Mouse (Mus musculus) gastrocnemius, postnatal 36 days (tissue): ENCODE results near the gene Kcng4. TPM values are rescaled to one million over a fixed set of nuclear protein-coding genes. Genes with fewer than 3 reads are reported as not detected.

Experiments used
- DNase-seq, 2 experiments: peaks; one replicate each; pipeline ENCODE4 v3.0.0; 2022
- intact Hi-C: fragments of 180-260 bp; cut with DNase I; formaldehyde crosslinking; loops from one replicate; pipeline ENCODE4 v1.15.1; 2025
- total RNA-seq, 2 experiments: library from RNA; stranded (reverse); gene quantifications; 2 replicates each; pipeline ENCODE4 v1.2.3; 2021

Kcng4 gene
- total RNA-seq, 2 experiments from 2014 or later: 12.6 to 26.2 TPM

DNA sequence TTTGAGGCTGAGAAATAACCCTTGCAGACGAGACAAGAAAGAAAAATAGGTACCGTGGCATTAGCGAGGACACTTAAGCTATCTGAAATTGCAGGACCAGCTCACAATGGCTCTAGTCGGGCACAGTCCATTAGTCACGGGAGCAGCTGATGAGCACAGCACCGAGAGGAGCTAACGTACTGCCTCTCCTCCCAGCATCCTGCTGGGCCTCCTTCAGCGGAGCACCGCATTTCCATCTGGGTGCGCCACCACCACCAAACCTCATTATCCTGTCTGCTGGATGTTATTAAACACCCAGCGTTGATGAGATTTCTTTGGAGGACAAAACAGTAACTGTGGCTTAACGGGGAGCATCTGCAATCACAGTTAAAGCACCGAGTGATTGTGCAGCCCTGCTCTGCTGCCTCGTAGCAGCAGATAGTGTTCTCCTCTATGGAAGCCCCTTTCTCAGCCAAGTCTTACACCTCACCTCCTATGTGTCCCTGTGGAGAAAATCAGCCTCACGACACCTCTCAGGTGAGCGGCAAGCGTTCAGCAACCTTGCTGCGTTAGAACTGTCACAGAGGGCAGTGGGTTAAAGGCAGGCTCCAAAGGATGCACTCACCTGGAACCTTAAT, 9.6 kb upstream of the Kcng4 start:
- intact Hi-C loops: no loop called here
- no peak for DNase-seq

DNA sequence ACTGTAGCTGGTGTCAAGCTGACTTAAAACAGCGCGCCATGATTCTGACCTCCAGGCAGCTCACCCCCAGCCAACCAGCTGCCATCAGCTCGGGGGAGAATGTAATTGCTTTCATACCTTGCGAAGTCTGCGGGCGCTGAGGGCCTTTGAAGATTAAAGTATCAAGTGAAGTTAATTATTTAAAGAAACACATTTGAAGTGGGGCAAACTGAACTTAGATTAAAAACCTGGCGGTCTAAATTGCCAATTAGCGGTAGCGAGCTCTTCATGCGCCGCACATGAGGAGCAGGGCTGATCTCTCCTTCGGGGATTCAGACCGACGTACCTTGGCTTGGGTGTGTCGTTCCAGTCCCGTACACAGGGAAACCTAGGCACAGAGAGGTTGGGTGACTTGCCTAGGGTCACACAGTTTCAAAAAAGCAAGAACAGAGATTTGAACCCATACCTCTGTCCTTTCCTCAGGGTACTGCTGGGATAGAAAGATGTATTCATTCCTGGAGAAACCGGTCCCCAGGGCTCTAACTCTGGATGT, 9.0 kb upstream of the Kcng4 start:
- intact Hi-C loops: no loop called here
- DNase-seq: no peak

DNA sequence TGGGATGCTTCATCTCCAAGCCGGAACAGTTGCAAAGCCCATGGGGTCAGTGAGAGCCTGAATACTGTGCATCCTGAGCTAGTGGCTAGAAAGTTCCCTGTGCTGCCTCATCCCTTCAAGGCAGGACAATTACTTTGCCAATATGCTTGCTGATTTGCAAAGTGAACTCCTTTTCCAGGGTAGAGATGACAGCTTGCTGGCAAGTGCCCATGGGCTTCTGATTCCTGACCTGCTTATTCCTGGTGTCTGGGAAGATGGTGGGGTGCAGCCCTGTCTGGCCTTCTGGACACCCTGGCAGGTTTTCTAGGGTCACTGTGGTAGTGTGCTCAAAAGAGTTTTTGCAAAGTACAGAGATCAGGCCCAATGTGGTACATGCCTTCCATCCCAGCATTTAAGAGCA, 7.5 kb upstream of the Kcng4 start:
- intact Hi-C loops: no loop called here
- no peak for DNase-seq

DNA sequence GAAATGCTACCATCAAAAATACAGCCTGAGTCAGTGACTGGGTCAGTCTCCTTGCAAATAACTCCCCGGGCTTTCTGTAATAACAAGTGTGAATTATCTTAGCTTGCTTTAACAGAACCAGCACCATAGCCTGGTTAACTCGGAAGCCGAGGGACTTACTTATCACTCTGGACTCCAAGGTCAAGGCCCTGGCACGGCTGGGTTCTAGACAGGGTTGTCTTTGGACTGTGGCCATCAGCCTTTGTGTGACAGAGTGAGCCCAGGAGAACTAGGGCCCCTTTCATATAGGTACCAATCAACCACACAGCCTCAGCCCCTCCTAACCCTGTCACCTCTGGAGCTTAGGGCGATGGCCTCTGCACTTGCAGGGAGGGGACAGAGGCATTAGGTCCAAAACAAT, 5.6 kb upstream of the Kcng4 start:
- DNase-seq: no peak
- intact Hi-C loops: no loop called here

DNA sequence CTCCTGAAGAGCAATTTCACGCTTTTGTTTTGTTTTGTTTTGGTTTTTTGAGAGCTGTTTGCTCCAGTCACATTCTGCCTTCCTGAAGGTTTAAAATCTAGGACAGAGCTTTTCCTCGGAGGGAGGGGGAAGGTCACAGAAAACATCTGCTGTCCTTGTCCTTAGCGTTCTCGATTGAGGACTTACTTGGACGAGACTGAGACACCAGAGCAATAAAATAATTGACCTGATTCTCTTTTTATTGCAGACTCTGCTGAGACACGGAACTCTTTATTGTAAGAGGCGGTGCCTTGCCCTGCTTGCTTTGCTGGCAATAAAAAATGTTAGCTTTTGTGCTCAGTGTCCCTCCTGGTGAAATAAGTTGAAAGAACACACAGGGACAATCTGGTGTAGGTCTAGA, 4.3 kb upstream of the Kcng4 start:
- intact Hi-C loops: no loop called here
- DNase-seq: no peak

DNA sequence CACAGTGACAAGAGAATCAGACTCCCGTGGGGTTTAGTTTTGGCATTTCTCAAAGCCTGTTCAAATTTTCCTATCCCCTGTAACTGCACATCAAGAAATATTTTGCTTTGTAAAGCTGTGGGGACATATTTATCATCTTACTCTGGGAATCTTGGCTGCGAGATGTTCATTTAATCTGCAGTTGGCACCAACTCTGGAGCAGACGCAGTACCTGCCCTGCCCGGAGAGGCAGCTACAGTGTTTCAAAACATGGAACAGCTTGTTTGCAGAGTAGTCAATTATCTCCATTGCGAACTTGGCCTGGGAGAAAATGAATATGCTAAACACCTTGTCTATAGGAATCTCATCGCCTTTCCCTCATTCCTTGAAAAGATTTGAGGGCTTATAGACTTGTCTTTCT, 2.8 kb upstream of the Kcng4 start:
- intact Hi-C loops: no loop called here

DNA sequence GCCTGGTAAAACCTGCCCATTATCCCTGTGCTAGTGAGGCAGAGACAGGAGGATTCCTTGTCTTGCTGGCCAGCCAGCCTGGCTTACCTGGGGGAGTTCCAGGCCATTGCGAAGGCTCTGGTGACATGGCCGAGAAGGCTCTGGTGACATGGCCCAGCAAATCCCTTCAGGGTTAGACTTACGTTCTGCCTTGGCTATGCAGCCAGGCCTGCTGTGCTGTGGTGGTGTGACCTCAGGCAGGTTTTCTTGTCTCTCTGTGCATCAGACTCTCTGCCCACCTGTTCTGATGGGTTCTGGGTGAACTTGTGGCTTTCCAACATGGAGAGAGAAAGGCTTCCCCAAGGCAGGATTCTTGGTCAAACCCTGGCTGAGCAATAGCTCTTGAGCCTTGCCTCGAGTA, 1.9 kb upstream of the Kcng4 start:
- intact Hi-C loops: no loop called here

More for the DNA sequence above, 2.8 kb upstream of the Kcng4 start:
- DNase-seq: no peak

DNA sequence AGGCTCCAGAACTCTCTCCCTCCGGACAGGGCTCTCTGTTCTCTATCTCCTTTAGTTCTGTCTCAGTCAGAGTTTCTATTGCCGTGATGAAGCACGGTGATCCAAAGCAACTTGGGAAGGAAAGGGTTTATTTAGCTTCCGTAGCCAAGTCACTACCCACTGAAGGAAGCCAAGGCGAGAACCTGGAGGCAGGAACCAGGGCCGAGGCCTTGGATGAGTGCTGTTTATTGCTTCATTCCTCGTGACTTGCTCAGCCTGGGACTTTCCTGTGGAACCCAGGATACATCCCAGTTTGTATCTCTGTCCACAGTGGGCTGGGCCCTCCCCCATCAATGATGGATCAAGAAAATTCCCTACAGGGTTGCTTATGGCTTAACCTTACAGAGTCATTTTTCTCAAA, 1.3 kb upstream of the Kcng4 start:
- no peak for DNase-seq

More for the DNA sequence above, 1.9 kb upstream of the Kcng4 start:
- no peak for DNase-seq

DNA sequence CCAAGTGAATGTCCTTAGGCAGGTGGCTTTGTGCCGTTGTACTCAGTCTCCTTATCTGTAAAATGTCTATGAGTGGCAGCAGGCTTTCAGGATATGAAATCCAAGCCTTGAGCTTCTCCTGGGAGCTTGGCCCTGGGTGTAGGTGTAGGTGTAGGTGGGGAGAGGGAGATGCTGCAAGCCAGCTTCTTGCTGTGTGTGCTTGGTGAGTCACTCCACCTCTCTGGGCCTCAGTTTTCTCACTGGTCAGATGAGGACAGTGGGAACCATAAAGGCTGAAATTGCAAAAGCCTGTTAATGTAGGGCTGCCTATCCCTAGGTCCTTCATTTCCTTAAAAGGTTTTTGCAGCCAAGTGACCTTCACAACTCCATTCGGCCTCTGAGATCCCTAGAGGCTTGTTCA, 478 bp upstream of the Kcng4 start:
- DNase-seq: no peak
- intact Hi-C loops: no loop called here

More for the DNA sequence above, 1.3 kb upstream of the Kcng4 start:
- intact Hi-C loops: no loop called here

DNA sequence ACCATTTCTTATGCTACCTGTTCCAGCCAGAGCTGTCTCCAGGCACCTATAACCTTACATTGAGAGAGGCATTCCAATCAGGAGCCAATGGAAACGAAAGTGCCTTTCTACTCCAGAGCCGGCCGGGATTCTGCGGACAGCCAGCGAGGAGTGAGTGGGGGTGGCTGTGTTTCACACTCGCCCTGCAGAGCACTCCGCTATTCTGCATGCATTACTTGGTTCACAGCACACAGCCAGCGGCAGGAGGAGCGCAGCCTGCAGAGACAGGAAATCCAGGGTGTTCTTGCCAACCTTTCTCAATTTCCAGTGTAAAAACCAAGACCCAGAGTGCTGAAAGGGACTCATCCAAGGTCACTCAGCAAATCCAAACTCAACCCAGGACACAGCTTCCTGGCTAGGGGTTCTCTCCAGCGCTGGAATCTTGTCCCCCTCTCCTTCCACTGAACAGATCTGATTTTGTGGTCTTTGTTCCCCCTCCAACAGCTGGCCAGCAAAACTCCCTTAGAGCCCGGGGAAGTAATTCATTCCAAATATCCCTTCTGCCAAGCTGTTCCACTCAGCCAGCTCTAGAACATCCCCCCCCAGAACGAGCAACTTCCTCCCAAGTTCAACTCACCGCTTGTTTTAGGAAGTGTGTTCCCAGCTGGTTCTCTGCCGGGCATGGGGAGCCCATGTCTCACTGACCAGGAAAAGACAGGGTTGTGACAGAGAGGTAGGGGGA, 704 bp downstream of the Kcng4 start:
- intact Hi-C loops: no loop called here
- no peak for DNase-seq

DNA sequence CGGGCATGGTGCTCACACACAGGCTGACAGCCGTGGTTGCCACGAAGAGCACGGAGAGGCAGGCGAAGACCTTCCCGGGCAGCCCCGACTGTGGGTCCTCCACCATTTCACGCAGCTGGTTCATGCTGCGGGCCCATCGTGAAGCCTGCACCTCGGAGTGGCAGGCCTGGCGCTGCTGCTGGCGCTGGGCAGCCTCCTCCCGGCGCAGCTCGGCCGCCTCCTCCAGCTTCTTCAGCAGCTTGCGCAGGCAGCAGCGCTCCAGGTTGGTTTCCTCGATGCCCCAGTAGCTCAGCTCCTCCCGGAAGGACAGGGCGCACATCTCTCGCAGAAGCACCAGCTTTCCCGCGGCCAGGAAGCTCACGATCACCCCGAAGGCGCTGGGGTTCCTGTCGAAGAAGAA, 2.6 kb downstream of the Kcng4 start:
- intact Hi-C loops: no loop called here
- no peak for DNase-seq

DNA sequence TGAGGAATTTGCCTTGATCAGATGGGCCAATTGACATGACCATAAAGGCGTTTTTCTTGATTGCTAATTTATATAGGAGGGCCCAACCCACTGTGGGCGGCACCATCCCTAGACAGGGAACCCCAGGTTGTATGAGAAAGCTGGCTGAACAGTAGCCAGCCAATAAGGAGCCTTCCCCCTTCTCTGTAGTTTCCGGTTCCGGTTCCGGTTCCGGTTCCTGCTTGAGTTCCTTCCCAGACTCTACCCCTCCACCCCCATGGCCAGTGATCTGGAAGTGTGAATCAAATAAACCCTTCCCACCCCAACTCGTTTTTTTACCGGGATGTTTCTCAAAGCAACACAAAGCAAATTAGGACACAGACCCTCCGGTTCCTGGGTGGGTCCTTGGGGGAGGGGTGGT, 3.2 kb downstream of the Kcng4 start:
- DNase-seq: no peak
- intact Hi-C loops: no loop called here

DNA sequence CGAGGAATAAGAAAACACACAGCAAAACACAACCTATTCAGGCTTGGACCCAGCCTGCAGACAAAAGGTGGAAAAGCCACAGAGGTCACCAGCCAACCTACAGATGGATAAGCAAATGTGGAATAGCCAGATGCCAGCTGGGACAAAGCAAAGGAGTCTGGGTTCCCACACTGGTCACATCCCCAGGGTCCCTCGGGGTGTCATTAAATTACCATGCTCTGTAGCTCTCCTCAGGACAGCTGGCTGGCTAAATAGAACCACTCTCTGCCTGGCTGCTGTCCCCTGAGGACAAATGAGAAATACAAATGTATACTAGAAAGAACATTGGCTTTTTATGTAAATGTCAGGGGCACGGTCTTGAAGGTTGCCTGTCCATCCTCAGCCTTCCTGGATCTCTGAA, 4.6 kb downstream of the Kcng4 start:
- no peak for DNase-seq
- intact Hi-C loops: no loop called here

DNA sequence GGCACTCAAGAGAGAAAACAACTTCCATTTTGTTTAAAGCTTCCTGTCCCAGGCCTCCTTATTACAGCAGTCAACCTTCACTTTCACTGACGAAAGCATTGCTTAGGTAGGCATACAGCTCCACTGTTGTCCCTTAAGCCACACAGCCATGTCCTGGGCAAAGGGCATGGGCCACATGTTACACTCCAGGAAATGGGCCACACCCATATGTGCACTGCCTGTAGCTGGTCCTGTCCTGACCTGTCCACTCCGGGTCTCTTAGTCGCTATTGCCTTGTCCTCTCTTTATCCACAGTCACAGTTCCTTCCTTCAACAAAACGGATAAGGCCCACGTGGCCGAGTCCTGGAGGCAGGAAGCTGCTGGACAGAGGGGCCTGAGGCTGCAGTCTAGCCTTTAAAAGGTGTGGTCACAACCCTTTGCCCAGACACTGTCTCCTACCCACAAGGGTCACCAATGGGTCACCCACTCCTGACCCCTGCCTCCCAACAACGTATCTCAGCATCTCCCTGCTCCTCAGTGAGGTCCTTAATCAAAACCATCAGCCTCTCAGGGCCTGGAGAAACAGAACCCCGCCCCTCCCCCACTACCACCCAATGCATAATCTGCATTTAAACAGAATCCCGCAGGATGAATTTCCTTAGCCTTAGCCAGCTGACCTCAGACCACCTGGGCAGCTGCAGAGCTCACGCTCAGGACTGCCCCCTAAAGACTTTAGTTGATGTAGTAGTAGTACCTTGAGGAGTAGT, 7.7 kb downstream of the Kcng4 start:
- no peak for DNase-seq
- intact Hi-C loops: no loop called here

DNA sequence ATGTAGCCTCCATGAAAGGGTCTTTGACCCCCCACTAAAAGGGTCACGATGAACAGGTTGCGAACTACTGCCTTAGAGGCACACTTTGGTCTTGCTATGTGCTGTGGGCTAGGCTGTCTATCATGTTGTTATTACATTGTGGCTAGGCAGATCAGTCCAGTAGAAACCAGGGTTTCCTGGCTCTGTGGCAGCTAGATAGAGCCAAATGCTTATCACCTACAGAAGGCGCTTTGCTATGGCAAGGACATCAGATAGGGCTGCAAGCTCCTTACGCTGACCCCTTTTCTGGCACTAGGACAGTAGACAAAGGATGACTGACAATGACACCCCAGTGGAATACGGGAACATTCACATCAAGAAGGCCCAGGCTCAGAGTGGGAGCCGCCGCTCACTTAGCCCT, 8.3 kb downstream of the Kcng4 start:
- no peak for DNase-seq
- intact Hi-C loops: no loop called here

DNA sequence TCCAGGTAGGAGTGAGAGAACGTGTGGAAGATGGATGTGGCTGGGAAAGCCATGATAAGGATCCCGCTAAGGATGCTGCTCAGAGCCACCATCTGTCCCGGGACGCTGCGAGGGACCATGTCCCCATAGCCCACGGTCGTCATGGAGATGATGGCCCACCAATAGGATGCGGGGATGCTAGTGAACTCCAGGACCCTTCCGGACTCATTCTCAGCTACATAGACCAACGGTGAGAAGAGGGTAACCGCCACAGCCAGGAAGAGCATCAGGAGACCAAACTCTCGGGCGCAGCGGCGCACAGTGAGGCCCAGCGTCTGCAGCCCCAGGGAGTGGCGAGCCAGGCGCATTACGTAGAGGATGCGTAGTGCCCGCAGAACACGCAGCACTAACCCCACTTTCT, 9.7 kb downstream of the Kcng4 start:
- intact Hi-C loops: no loop called here
- DNase-seq: no peak

DNA sequence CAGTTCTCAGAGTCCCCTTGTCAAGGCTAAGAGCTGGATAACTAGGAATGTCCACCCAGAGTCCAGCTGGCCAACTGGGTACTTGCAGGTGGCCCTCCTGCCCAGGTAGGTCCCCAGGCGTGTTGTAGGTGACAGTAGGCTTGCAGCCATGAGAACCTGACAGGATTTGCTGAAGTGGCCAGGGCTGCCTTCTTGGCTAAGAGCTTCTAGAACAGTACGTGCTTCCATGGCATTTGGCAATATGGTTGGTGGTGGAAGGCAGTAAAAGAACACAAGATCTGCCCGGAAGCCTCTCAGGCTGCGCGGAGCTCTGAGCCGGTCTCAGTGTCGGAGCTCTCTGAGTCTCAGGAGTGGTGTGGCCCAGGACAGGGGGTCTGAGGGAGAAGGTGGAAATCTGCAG, 10.6 kb downstream of the Kcng4 start:
- intact Hi-C loops: no loop called here
- DNase-seq: no peak

DNA sequence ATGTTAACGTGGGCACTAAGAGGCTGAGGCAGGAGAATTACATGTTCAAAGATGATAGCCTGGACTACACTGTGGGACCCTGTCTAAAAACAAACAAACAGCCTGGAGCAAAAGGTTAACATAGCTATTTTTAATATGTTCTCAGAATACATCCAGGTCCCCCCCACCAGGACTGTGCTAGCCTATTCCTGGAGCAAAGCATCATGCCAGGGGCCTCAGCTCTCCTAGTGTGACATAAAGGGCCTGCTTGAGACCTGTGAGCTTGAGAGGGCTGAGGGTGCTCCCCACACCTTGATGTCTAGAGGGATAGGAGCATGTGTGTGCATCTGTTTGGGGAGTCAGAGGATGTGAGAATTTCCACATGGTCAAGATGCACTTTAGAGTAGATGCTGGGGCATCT, 11.7 kb downstream of the Kcng4 start:
- intact Hi-C loops: no loop called here
- peak in 1 of 2 experiments; percentile 17 for DNase-seq

DNA sequence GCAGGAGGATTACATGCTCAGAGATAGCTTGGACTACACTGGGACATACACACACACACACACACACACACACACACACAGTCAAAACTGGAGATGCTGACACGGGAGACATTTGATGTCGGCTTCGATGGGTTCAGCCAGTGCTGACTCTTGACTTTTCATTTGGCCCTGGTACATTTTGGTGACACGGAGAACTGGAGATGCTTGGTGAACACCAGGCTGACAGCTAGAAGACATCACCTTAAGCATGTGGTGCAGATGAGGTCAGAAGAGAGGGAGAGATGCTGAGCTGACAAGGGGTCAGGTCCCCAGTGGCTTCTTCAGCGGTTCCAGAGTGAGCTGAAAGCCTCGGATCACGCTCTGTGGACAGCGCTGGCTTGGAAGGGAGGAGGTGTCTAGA, 12.4 kb downstream of the Kcng4 start:
- peak in 1 of 2 experiments; percentile 14 for DNase-seq
- intact Hi-C loops: no loop called here

DNA sequence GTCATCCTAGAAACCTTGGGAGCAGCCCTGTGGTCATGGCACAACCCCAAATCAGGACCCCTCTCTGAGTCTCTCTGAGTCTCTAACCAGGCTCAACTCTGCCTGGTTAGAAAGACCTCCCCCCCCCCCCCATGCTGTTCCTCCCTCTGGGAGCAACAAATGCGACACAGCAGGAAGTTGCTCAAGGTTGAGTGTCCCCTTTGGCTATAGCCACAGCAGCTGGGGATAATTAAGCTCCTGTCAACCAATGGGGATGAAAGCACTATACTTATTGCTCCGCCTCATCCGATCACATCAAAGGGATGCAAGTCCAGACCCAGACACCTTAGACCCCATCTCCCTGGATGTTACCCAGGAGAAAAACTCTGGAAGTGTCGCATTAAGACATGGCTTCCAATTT, 12.9 kb downstream of the Kcng4 start:
- intact Hi-C loops: no loop called here
- no peak for DNase-seq

DNA sequence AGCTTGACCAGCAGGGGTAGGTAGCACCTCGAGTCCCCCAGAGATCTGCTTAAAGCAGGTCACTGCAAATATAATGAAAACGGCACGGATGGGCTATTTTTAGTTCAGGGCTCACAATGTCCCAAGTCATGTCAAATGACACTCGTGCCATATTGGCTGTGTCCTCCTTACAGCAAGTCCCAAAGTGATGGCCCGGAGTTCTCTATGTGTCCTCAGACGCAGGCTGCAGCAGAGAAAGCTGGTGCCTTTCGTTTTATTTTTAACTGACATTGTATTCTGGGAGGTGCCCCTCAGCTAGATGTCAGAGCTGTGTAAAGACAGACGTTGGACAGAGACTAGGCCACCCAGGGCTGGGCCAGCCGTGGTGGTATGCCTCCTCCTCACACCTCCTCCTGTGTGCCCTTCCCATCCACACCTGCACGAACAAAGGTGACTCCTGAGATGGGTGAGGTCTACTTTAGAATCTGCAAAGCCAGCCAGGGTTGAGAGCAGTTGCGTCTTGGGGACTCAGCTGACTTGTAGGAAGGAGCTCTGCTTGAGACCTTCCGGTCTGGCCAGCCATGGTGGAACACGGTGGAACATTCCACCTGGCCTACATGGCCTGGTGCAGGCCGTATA, 14.5 kb downstream of the Kcng4 start:
- DNase-seq: no peak
- intact Hi-C loops: no loop called here
